Mouse (Mus musculus): ENCODE data around the gene Zfp748.

DNA sequence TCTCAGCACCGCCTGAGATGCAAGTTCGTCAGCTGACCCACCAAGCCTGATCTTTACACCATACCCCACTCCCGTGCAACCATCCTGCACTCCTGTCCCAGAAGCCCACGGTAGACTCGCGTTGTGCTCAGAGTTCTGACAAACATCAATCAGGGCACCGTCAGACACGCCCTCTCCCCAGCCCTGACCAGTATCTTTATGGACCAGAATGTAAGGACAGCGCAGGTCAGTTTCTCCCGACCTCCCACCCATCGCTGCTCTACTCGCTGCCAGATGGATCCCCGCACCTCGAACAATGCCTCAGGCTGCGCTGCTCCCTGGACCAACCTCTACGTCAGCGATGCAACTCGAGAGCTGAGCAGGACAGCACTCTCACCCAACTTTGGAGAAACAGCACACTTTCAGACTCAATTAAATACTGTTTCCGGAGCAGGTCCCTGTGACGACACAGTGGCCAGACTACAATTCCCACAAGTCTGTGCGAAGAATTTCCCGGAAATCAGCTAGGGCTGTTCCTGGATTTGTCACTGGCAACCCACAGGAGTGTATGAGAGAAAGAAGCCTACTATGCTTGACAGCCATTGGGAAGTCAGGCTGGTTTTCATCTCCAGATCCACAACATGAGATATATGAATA is 53.4 kb downstream of the Zfp748 start, which contains the start of gene Zfp58:
- TF ChIP-seq POLR2A (IDR thresholded peaks at IDR 0.05; ENCODE audit: insufficient read length, low read depth), result peak; percentile 76
- no peak for TF ChIP-seq E2F4 (IDR thresholded peaks at IDR 0.05; ENCODE audit: insufficient read depth)
- no peak for TF ChIP-seq MAX (IDR thresholded peaks at IDR 0.05; ENCODE audit: low read depth)
- no peak for TF ChIP-seq TCF12 (IDR thresholded peaks at IDR 0.05; ENCODE audit: insufficient read depth, poor library complexity, severe bottlenecking)
- TF ChIP-seq USF1 (IDR thresholded peaks at IDR 0.05; ENCODE audit: low read depth), result no peak
- peak; percentile 70 for TF ChIP-seq POLR2AphosphoS2 (IDR thresholded peaks at IDR 0.05; ENCODE audit: insufficient read length, low read depth)
- TF ChIP-seq MYOG (IDR thresholded peaks at IDR 0.05; ENCODE audit: control insufficient read depth in 1 of 3, insufficient read depth in 1 of 3, insufficient read length in 2 of 3, low read depth in 2 of 3), result no peak
- peak; percentile 14 for TF ChIP-seq SRF (IDR thresholded peaks at IDR 0.05; ENCODE audit: control insufficient read depth, insufficient read length, low read depth)
- no peak for TF ChIP-seq MYOD1 (IDR thresholded peaks at IDR 0.05; ENCODE audit: control insufficient read depth in 1 of 3, insufficient read length in 2 of 3, low read depth in 2 of 3)

All from myocyte (in vitro differentiated cells).